Mouse (Mus musculus) midbrain, embryonic 14.5 days (tissue): Measurements from ENCODE around the gene Snx11. TPM values are rescaled to one million over a fixed set of nuclear protein-coding genes. Genes with fewer than 3 reads are reported as not detected.

ENCODE experiments used
- ATAC-seq: fragments of 200-750 bp; cut with Nextera tagmentation; 2 replicates; pipeline ENCODE4 v1.8.0; 2017; ENCODE audit warnings: moderate number of reproducible peaks, moderate library complexity; ENCODE audit not compliant: low FRiP score, low TSS enrichment
- DNase-seq: peaks from one replicate; pipeline ENCODE4 v3.0.0-alpha.2; 2015
- H3K27ac ChIP-seq: fragments of 300-500 bp; sonication (generic); replicated peaks from 2 replicates; pipeline ENCODE4 v1.5.1; 2014; ENCODE audit warnings: mild to moderate bottlenecking, low read depth, low read length, moderate library complexity
- H3K27me3 ChIP-seq: fragments of 300-500 bp; sonication (generic); 2 replicates; pipeline ENCODE4 v1.6.1; 2014; ENCODE audit warnings: low read length, control low read depth, mixed read lengths; ENCODE audit not compliant: control insufficient read depth, insufficient read depth
- H3K36me3 ChIP-seq: fragments of 300-500 bp; sonication (generic); 2 replicates; pipeline ENCODE4 v1.6.1; 2014; ENCODE audit warnings: low read length, control low read depth; ENCODE audit not compliant: control insufficient read depth, insufficient read depth
- H3K4me1 ChIP-seq: fragments of 300-500 bp; sonication (generic); 2 replicates; pipeline ENCODE4 v1.6.1; 2014; ENCODE audit warnings: mild to moderate bottlenecking, antibody characterized with exemption, low read length, control low read depth; ENCODE audit not compliant: control insufficient read depth, insufficient read depth
- H3K4me2 ChIP-seq: fragments of 300-500 bp; sonication (generic); 2 replicates; pipeline ENCODE4 v1.6.1; 2014; ENCODE audit warnings: mild to moderate bottlenecking, low read length, moderate library complexity
- H3K4me3 ChIP-seq: fragments of 300-500 bp; sonication (generic); replicated peaks from 2 replicates; pipeline ENCODE4 v1.5.1; 2014; ENCODE audit warnings: low read depth, low read length
- H3K9ac ChIP-seq: fragments of 300-500 bp; sonication (generic); replicated peaks from 2 replicates; pipeline ENCODE4 v1.6.1; 2014; ENCODE audit warnings: mild to moderate bottlenecking, low read length, moderate library complexity
- H3K9me3 ChIP-seq: fragments of 300-500 bp; sonication (generic); 2 replicates; pipeline ENCODE4 v1.6.1; 2016; ENCODE audit warnings: low read length, control low read depth, mixed read lengths; ENCODE audit not compliant: control insufficient read depth
- WGBS: fragments of 180-500 bp; shearing (Covaris S2); extraction: QIAGEN DNeasy Blood & Tissue Kit; methylation state at CpG from one replicate; pipeline ENCODE4 v1.1.7; 2014; 5-methylcytosine and 5-hydroxymethylcytosine counted together
- polyA plus RNA-seq: library from polyadenylated mRNA; unstranded; fragments of >200 nt; fragmentation: Nextera tagmentation; extraction: Ambion mirVana; gene quantifications from 2 replicates; pipeline ENCODE4 v1.2.1, GENCODE M21; 2014

Snx11 gene
- polyA plus RNA-seq, 1 experiment from 2014 or later: 29.6 TPM

- no peaks in the 10 kb centered on the region for H3K36me3 ChIP-seq
- no peak overlapping the region for H3K4me2 ChIP-seq
- no peak overlapping the region for H3K4me3 ChIP-seq
- ATAC-seq: no peak
- no peaks in the 10 kb centered on the region for H3K27me3 ChIP-seq
- DNase-seq: no peak
- peaks cover 18% of the 10 kb centered on the region for H3K4me1 ChIP-seq
- H3K9me3 ChIP-seq: no peaks in the 10 kb centered on the region
- WGBS: 77% methylated on average over 1 of the region's 1 CpGs
- H3K9ac ChIP-seq: no peak overlapping the region
- H3K27ac ChIP-seq: no peak overlapping the region
Measured at GRCm38 (mm10) chr11:96725833-96726232, 51.5 kb downstream of the Snx11 start.

GRCm38 (mm10) chr11:96718609-96719008, 58.8 kb downstream of the Snx11 start:
- H3K9me3 ChIP-seq: no peaks in the 10 kb centered on the region
- WGBS: 55% methylated on average over 7 of the region's 7 CpGs
- no peaks in the 10 kb centered on the region for H3K27me3 ChIP-seq
- DNase-seq (no peak), ATAC-seq (no peak)
- H3K9ac ChIP-seq: no peak overlapping the region
- H3K4me1 ChIP-seq: peaks cover 3% of the 10 kb centered on the region; the same call in 1 of the 2 replicates
- no peaks in the 10 kb centered on the region for H3K36me3 ChIP-seq
- H3K4me3 ChIP-seq: no peak overlapping the region
- no peak overlapping the region for H3K4me2 ChIP-seq
- H3K27ac ChIP-seq: no peak overlapping the region

Other genes with a start within 250 kb of the Snx11 start
- 73.9 and 76.4 TPM in 2 replicates for gene Cbx1, start 11.6 kb upstream of the Snx11 start, polyA plus RNA-seq
- 40.1 and 46.3 TPM in 2 replicates for gene Nfe2l1, start 52.4 kb upstream of the Snx11 start, polyA plus RNA-seq
- gene Copz2, start 72.3 kb upstream of the Snx11 start, polyA plus RNA-seq: 6.5 and 16.0 TPM in 2 replicates
- 85.2 and 90.2 TPM in 2 replicates for gene Cdk5rap3, start 138.9 kb upstream of the Snx11 start, polyA plus RNA-seq
- 0.16 and 0.24 TPM in 2 replicates for gene Prr15l, start 150.5 kb upstream of the Snx11 start, polyA plus RNA-seq
- gene Pnpo, start 166.4 kb upstream of the Snx11 start, polyA plus RNA-seq: 18.9 and 20.9 TPM in 2 replicates
- 12.3 and 17.2 TPM in 2 replicates for gene Sp2, start 205.4 kb upstream of the Snx11 start, polyA plus RNA-seq
- gene Sp6, start 235.8 kb upstream of the Snx11 start, polyA plus RNA-seq: 0.15 TPM in 1 of 2 replicates, not detected in the other